Mouse (Mus musculus) heart, embryonic 15.5 days (tissue): ENCODE measurements around the gene Rbpj. TPM values are rescaled to one million over a fixed set of nuclear protein-coding genes. Genes with fewer than 3 reads are reported as not detected.

Source experiments
- ATAC-seq: fragments of 200-750 bp; cut with Nextera tagmentation; replicated peaks from 2 replicates; pipeline ENCODE4 v1.8.0; 2017; ENCODE audit warnings: low read depth, moderate TSS enrichment; ENCODE audit not compliant: insufficient number of reproducible peaks, insufficient read depth, low FRiP score
- H3K27ac ChIP-seq: fragments of 300-500 bp; sonication (generic); 2 replicates; pipeline ENCODE4 v1.5.1; 2015; ENCODE audit warnings: mild to moderate bottlenecking, inconsistent platforms
- H3K27me3 ChIP-seq: fragments of 300-500 bp; sonication (generic); 2 replicates; pipeline ENCODE4 v1.6.1; 2015; ENCODE audit warnings: inconsistent platforms
- H3K36me3 ChIP-seq: fragments of 300-500 bp; sonication (generic); 2 replicates; pipeline ENCODE4 v1.6.1; 2015; ENCODE audit warnings: mild to moderate bottlenecking, inconsistent platforms
- H3K4me1 ChIP-seq: fragments of 300-500 bp; sonication (generic); replicated peaks from 2 replicates; pipeline ENCODE4 v1.6.1; 2015; ENCODE audit warnings: inconsistent platforms
- H3K4me2 ChIP-seq: fragments of 300-500 bp; sonication (generic); 2 replicates; pipeline ENCODE4 v1.6.1; 2015; ENCODE audit warnings: inconsistent platforms, mild to moderate bottlenecking, moderate library complexity
- H3K4me3 ChIP-seq: fragments of 300-500 bp; sonication (generic); 2 replicates; pipeline ENCODE4 v1.5.1; 2015; ENCODE audit warnings: mild to moderate bottlenecking, inconsistent platforms
- H3K9ac ChIP-seq: fragments of 300-500 bp; sonication (generic); 2 replicates; pipeline ENCODE4 v1.6.1; 2015; ENCODE audit warnings: mild to moderate bottlenecking, inconsistent platforms
- H3K9me3 ChIP-seq: fragments of 300-500 bp; sonication (generic); replicated peaks from 2 replicates; pipeline ENCODE4 v1.6.1; 2016; ENCODE audit warnings: inconsistent platforms
- WGBS: fragments of 180-500 bp; shearing (Covaris S2); methylation state at CpG from one replicate; pipeline ENCODE4 v1.1.7; 2015; ENCODE audit warnings: mixed read lengths; 5-methylcytosine and 5-hydroxymethylcytosine counted together
- polyA plus RNA-seq: library from polyadenylated mRNA; unstranded; fragments of >200 nt; fragmentation: Nextera tagmentation; extraction: Ambion mirVana; gene quantifications from 2 replicates; pipeline ENCODE4 v1.2.1, GENCODE M21; 2015

The Rbpj gene
- polyA plus RNA-seq, 1 experiment from 2014 or later = 17.0 TPM

- no peaks in the 10 kb centered on the region for H3K36me3 ChIP-seq
- no peak overlapping the region for H3K4me3 ChIP-seq
- no peak for ATAC-seq
- no peak overlapping the region for H3K4me2 ChIP-seq
- H3K9ac ChIP-seq = no peak overlapping the region
- H3K27ac ChIP-seq = no peak overlapping the region
- H3K9me3 ChIP-seq = no peaks in the 10 kb centered on the region
- WGBS = 84% methylated on average over 2 of the region's 2 CpGs
- peaks cover 12% of the 10 kb centered on the region; the same call in 1 of the 2 replicates for H3K27me3 ChIP-seq
- no peaks in the 10 kb centered on the region for H3K4me1 ChIP-seq
Measured at GRCm38 (mm10) chr5:53516482-53516881, 50.5 kb downstream of the Rbpj start.

- Histone ChIP-seq H3K4me3 (no peak overlapping the region), H3K27ac (no peak overlapping the region), H3K4me1 (peaks cover 4% of the 10 kb centered on the region), H3K9me3 (no peaks in the 10 kb centered on the region), H3K9ac (no peak overlapping the region), H3K27me3 (0 out of 2 replicates have a peak, but pooled peaks cover 9% of the 10 kb centered on the region), H3K36me3 (no peaks in the 10 kb centered on the region), H3K4me2 (no peak overlapping the region)
- no peak for ATAC-seq
- WGBS = 81% methylated on average over 8 of the region's 8 CpGs
Measured at GRCm38 (mm10) chr5:53517802-53518201, 51.9 kb downstream of the Rbpj start.

- H3K27me3 ChIP-seq = peaks cover 10% of the 10 kb centered on the region; the same call in 1 of the 2 replicates
- H3K36me3 ChIP-seq = no peaks in the 10 kb centered on the region
- no peak overlapping the region for H3K4me2 ChIP-seq
- whole genome bisulfite sequencing = 90% methylated on average over 4 of the region's 4 CpGs
- H3K4me3 ChIP-seq = no peak overlapping the region
- H3K27ac ChIP-seq = no peak overlapping the region
- ATAC-seq = no peak
- peaks cover 15% of the 10 kb centered on the region for H3K4me1 ChIP-seq
- H3K9me3 ChIP-seq = no peaks in the 10 kb centered on the region
- no peak overlapping the region for H3K9ac ChIP-seq
Measured at GRCm38 (mm10) chr5:53519131-53519530, 53.2 kb downstream of the Rbpj start.

GRCm38 (mm10) chr5:53519998-53520577, 54.1 kb downstream of the Rbpj start:
- H3K27ac ChIP-seq = no peak overlapping the region
- H3K9ac ChIP-seq = no peak overlapping the region
- 44% methylated on average over 10 of the region's 10 CpGs for WGBS
- H3K4me1 ChIP-seq = peaks cover 15% of the 10 kb centered on the region
- H3K9me3 ChIP-seq = no peaks in the 10 kb centered on the region
- H3K27me3 ChIP-seq = peaks cover 14% of the 10 kb centered on the region; the same call in 1 of the 2 replicates
- peak; percentile 67; the same call in 1 of the 2 replicates for ATAC-seq
- H3K4me2 ChIP-seq = no peak overlapping the region
- no peaks in the 10 kb centered on the region for H3K36me3 ChIP-seq
- no peak overlapping the region for H3K4me3 ChIP-seq

GRCm38 (mm10) chr5:53523046-53523445, 57.1 kb downstream of the Rbpj start:
- Histone ChIP-seq H3K9me3 (no peaks in the 10 kb centered on the region), H3K27me3 (peaks cover 17% of the 10 kb centered on the region), H3K27ac (peak overlapping the region; percentile 35), H3K36me3 (no peaks in the 10 kb centered on the region), H3K4me3 (no peak overlapping the region), H3K4me1 (peaks cover 21% of the 10 kb centered on the region), H3K4me2 (peak overlapping the region; percentile 28), H3K9ac (no peak overlapping the region)
- 19% methylated on average over 3 of the region's 3 CpGs for WGBS
- peak; percentile 73; the same call in 1 of the 2 replicates for ATAC-seq

GRCm38 (mm10) chr5:53524162-53524561, 58.2 kb downstream of the Rbpj start:
- Histone ChIP-seq H3K4me1 (peaks cover 21% of the 10 kb centered on the region), H3K36me3 (no peaks in the 10 kb centered on the region), H3K9ac (no peak overlapping the region), H3K27ac (no peak overlapping the region), H3K4me2 (no peak overlapping the region), H3K4me3 (no peak overlapping the region), H3K27me3 (peaks cover 14% of the 10 kb centered on the region), H3K9me3 (no peaks in the 10 kb centered on the region)
- ATAC-seq = no peak
- whole genome bisulfite sequencing = 91% methylated on average over 7 of the region's 7 CpGs

GRCm38 (mm10) chr5:53524831-53525230, 58.9 kb downstream of the Rbpj start:
- 74% methylated on average over 5 of the region's 5 CpGs for WGBS
- Histone ChIP-seq H3K4me3 (no peak overlapping the region), H3K27me3 (peaks cover 14% of the 10 kb centered on the region), H3K4me1 (peaks cover 21% of the 10 kb centered on the region), H3K4me2 (no peak overlapping the region), H3K36me3 (no peaks in the 10 kb centered on the region), H3K9me3 (no peaks in the 10 kb centered on the region), H3K9ac (no peak overlapping the region), H3K27ac (no peak overlapping the region)
- no peak for ATAC-seq

- Histone ChIP-seq H3K27me3 (peaks cover 14% of the 10 kb centered on the region), H3K4me1 (peaks cover 21% of the 10 kb centered on the region), H3K36me3 (no peaks in the 10 kb centered on the region), H3K9ac (no peak overlapping the region), H3K4me2 (no peak overlapping the region), H3K9me3 (no peaks in the 10 kb centered on the region), H3K4me3 (no peak overlapping the region), H3K27ac (no peak overlapping the region)
- ATAC-seq = no peak
- WGBS = 52% methylated on average over 20 of the region's 20 CpGs
Measured at GRCm38 (mm10) chr5:53525305-53526069, 59.5 kb downstream of the Rbpj start.

GRCm38 (mm10) chr5:53526070-53526430, 60.1 kb downstream of the Rbpj start:
- H3K27ac ChIP-seq = no peak overlapping the region
- H3K9ac ChIP-seq = no peak overlapping the region
- peaks cover 17% of the 10 kb centered on the region for H3K27me3 ChIP-seq
- no peak overlapping the region for H3K4me2 ChIP-seq
- ATAC-seq = no peak
- H3K9me3 ChIP-seq = no peaks in the 10 kb centered on the region
- H3K4me1 ChIP-seq = peaks cover 21% of the 10 kb centered on the region
- 80% methylated on average over 1 of the region's 1 CpGs for WGBS
- H3K36me3 ChIP-seq = no peaks in the 10 kb centered on the region
- no peak overlapping the region for H3K4me3 ChIP-seq

GRCm38 (mm10) chr5:53529846-53530245, 63.9 kb downstream of the Rbpj start:
- 58% methylated on average over 1 of the region's 1 CpGs for WGBS
- no peaks in the 10 kb centered on the region for H3K36me3 ChIP-seq
- peaks cover 5% of the 10 kb centered on the region; the same call in 1 of the 2 replicates for H3K4me1 ChIP-seq
- no peak for ATAC-seq
- no peak overlapping the region for H3K4me2 ChIP-seq
- peaks cover 13% of the 10 kb centered on the region for H3K27me3 ChIP-seq
- no peak overlapping the region for H3K27ac ChIP-seq
- no peak overlapping the region for H3K9ac ChIP-seq
- no peak overlapping the region for H3K4me3 ChIP-seq
- H3K9me3 ChIP-seq = no peaks in the 10 kb centered on the region

GRCm38 (mm10) chr5:53535096-53535495, 69.1 kb downstream of the Rbpj start:
- WGBS = 53% methylated on average over 12 of the region's 12 CpGs
- H3K4me3 ChIP-seq = no peak overlapping the region
- H3K27ac ChIP-seq = peak overlapping the region; percentile 35; the same call in 1 of the 2 replicates

More at GRCm38 (mm10) chr5:53535096-53535495, 69.1 kb downstream of the Rbpj start:
- Histone ChIP-seq H3K9ac (no peak overlapping the region), H3K36me3 (no peaks in the 10 kb centered on the region), H3K9me3 (no peaks in the 10 kb centered on the region), H3K4me1 (no peaks in the 10 kb centered on the region), H3K4me2 (no peak overlapping the region), H3K27me3 (peaks cover 3% of the 10 kb centered on the region; the same call in 1 of the 2 replicates)
- no peak for ATAC-seq
